Mouse (Mus musculus): ENCODE data around the gene Cdk8.

Cdk8 gene

GRCm38 (mm10) chr5:146281884-146282579, 51.0 kb downstream of the Cdk8 start:
- no peak for DNase-seq

- no peak for DNase-seq
Measured at GRCm38 (mm10) chr5:146283899-146284298, 52.9 kb downstream of the Cdk8 start.

GRCm38 (mm10) chr5:146287416-146287815, 56.4 kb downstream of the Cdk8 start:
- DNase-seq: no peak

- peak; percentile 36 for DNase-seq
Measured at GRCm38 (mm10) chr5:146288048-146288501, 57.0 kb downstream of the Cdk8 start.

GRCm38 (mm10) chr5:146289921-146290320, 58.9 kb downstream of the Cdk8 start:
- no peak for DNase-seq

GRCm38 (mm10) chr5:146290446-146290845, 59.4 kb downstream of the Cdk8 start:
- DNase-seq: no peak

GRCm38 (mm10) chr5:146291560-146291959, 60.5 kb downstream of the Cdk8 start:
- no peak for DNase-seq

GRCm38 (mm10) chr5:146292896-146293680, 62.1 kb downstream of the Cdk8 start:
- no peak for DNase-seq

- no peak for DNase-seq
Measured at GRCm38 (mm10) chr5:146293919-146294700, 63.1 kb downstream of the Cdk8 start.

- no peak for DNase-seq
Measured at GRCm38 (mm10) chr5:146294834-146295233, 63.8 kb downstream of the Cdk8 start.

- no peak for DNase-seq
Measured at GRCm38 (mm10) chr5:146298807-146299519, 67.9 kb downstream of the Cdk8 start.

GRCm38 (mm10) chr5:146299520-146299870, 68.5 kb downstream of the Cdk8 start:
- DNase-seq: peak; percentile 44

GRCm38 (mm10) chr5:146303470-146303869, 72.4 kb downstream of the Cdk8 start:
- peak; percentile 79 for DNase-seq

- DNase-seq: no peak
Measured at GRCm38 (mm10) chr5:146307046-146307743, 76.2 kb downstream of the Cdk8 start.

- no peak for DNase-seq
Measured at GRCm38 (mm10) chr5:146307744-146308096, 76.7 kb downstream of the Cdk8 start.

- no peak for DNase-seq
Measured at GRCm38 (mm10) chr5:146314538-146314937, 83.5 kb downstream of the Cdk8 start.

GRCm38 (mm10) chr5:146315268-146315921, 84.4 kb downstream of the Cdk8 start:
- no peak for DNase-seq

- DNase-seq: no peak
Measured at GRCm38 (mm10) chr5:146316316-146316715, 85.3 kb downstream of the Cdk8 start.

- no peak for DNase-seq
Measured at GRCm38 (mm10) chr5:146318051-146318450, 87.0 kb downstream of the Cdk8 start.

- no peak for DNase-seq
Measured at GRCm38 (mm10) chr5:146318461-146318860, 87.4 kb downstream of the Cdk8 start.

- no peak for DNase-seq
Measured at GRCm38 (mm10) chr5:146328941-146329340, 97.9 kb downstream of the Cdk8 start.

- no peak for DNase-seq
Measured at GRCm38 (mm10) chr5:146329541-146329940, 98.5 kb downstream of the Cdk8 start.
